In the genomic region with DNA sequence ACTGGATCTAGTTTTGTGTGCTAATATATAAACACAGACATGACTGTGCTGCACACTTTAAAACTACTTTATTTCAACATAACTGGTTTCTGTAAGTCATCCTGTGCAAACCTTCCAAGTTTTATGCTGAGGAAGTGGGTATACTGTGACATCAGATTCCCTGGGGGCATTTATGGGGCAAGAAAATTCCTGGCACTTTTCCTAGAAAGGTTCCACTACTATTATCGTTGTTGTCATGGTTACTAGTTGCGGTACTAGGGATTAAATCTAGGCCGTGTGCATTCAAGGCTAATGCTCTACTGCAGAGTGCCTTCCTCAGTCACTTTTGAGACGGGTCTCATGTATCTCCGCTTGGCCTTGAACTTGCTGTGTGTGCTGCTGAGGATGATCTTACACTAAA, we compare ENCODE assay signal across 26 mouse cellular contexts.
"Had no signal": no experiment of that assay in that cellular context is flagged by ENCODE, and none has a peak within 500 bp of the region (broad histone marks: within the 10 kb centered on the region; RNA-seq: fewer than 3 reads in every experiment).

No protein-coding gene starts in this region.

- H3K4me3 ChIP-seq: gastrocnemius, adult 2 months; heart, adult 2 months; heart, embryonic 13.5 days; heart, embryonic 15.5 days; hindbrain, embryonic 13.5 days; hindbrain, embryonic 15.5 days; kidney, embryonic 15.5 days; layer of hippocampus, adult 2 months; left cerebral cortex, adult 2 months; limb, embryonic 13.5 days had no signal

- H3K9me3 ChIP-seq: kidney, embryonic 15.5 days had no signal

- ATAC-seq: hindbrain, postnatal 0 days; intestine, embryonic 16.5 days had no signal

- H3K27me3 ChIP-seq: heart, embryonic 15.5 days; hindbrain, embryonic 13.5 days; hindbrain, embryonic 15.5 days; kidney, embryonic 15.5 days; limb, embryonic 13.5 days had no signal

- H3K27ac ChIP-seq: gastrocnemius, adult 2 months; heart, adult 2 months; heart, embryonic 13.5 days; heart, embryonic 15.5 days; hindbrain, embryonic 13.5 days; hindbrain, embryonic 15.5 days; hindbrain, postnatal 0 days; kidney, embryonic 15.5 days; kidney, postnatal 0 days; layer of hippocampus, adult 2 months; left cerebral cortex, adult 2 months; limb, embryonic 13.5 days; liver, embryonic 14.5 days had no signal

- DNase-seq: gastrocnemius, postnatal 10 days; heart, adult 11 months; heart, adult 2 months; heart, postnatal 14 days; heart, postnatal 36 days; kidney, adult 11 months; kidney, adult 2 months; kidney, adult 9 months; kidney, postnatal 25 days; kidney, postnatal 4 days; liver had no signal

- H3K9ac ChIP-seq: heart, embryonic 13.5 days; heart, embryonic 15.5 days; hindbrain, embryonic 13.5 days; hindbrain, embryonic 15.5 days; kidney, embryonic 15.5 days; limb, embryonic 13.5 days; liver, embryonic 14.5 days had no signal

- H3K4me2 ChIP-seq: heart, embryonic 11.5 days; heart, embryonic 13.5 days; heart, embryonic 15.5 days; hindbrain, embryonic 13.5 days; hindbrain, embryonic 15.5 days; kidney, embryonic 15.5 days; limb, embryonic 13.5 days; liver, embryonic 11.5 days had no signal

- H3K36me3 ChIP-seq: heart, embryonic 13.5 days; heart, embryonic 15.5 days; kidney, embryonic 15.5 days; limb, embryonic 13.5 days had no signal

- H3K4me1 ChIP-seq: hindbrain, embryonic 13.5 days; hindbrain, embryonic 15.5 days; kidney, embryonic 15.5 days; limb, embryonic 13.5 days had no signal
